Mouse (Mus musculus): ENCODE data around the gene Cdh13.

DNA sequence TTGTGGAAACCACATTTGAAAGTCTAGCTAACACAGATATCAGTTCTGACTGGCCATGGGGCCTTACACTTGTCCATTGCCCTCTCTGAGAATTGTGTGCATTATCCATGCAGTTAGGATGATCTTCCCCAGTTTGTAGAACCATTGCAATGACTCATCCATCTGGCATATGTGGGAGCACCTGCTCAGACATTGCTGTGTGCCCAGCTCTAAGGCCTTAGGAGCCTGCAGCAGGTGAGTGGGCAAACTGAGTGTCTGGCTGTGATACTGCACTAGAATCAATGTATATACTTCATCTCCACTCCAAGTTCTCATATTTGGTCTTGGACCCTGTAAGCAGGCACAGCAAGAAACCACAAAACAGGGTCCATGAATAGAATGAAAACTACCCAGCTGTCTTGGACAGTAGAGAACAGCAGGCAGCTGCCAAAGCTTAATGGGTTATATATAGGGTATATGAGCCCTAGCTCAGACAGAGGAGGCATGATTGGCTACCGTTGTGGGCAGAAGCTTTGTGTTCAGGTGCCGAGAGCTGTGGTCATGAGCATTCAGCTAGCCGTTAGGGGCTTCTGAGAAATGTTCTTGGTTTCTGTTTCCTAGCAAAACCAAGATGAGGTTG, 181.9 kb downstream of the Cdh13 start:
- no peak for TF ChIP-seq CTCF (IDR thresholded peaks at IDR 0.05)
- no peak for TF ChIP-seq POLR2A (IDR thresholded peaks at IDR 0.05; ENCODE audit: insufficient read depth, low read depth, low read length)
- TF ChIP-seq EP300 (IDR thresholded peaks at IDR 0.05; ENCODE audit: insufficient read depth, low read depth, low read length) = no peak

Data from heart, adult 2 months (tissue).